Mouse (Mus musculus) kidney, adult 2 months (tissue): ENCODE measurements at regions not wholly inside any gene's neighbourhood (a gene's known extent, or its start where the extent isn't known, plus 50 kb on each side); places are given as distances from the start of the nearest gene placed in this dataset.

ENCODE experiments used
- DNase-seq: peaks from one replicate; pipeline ENCODE4 v3.0.0; 2021
- H3K27ac ChIP-seq: fragments of 200-500 bp; 2 replicates; pipeline ENCODE4 v1.5.1; 2012; ENCODE audit warnings: low read depth, low read length, control low read depth, inconsistent platforms; ENCODE audit not compliant: insufficient read depth
- H3K27me3 ChIP-seq: fragments of 200-500 bp; replicated peaks from 2 replicates; pipeline ENCODE4 v1.6.1; 2012; ENCODE audit warnings: mild to moderate bottlenecking, moderate library complexity, low read length, inconsistent platforms; ENCODE audit not compliant: control insufficient read depth, insufficient read depth
- H3K36me3 ChIP-seq: fragments of 200-500 bp; 2 replicates; pipeline ENCODE4 v1.6.1; 2012; ENCODE audit warnings: mild to moderate bottlenecking, moderate library complexity, low read length, inconsistent platforms; ENCODE audit not compliant: control insufficient read depth, insufficient read depth
- H3K4me1 ChIP-seq: fragments of 200-500 bp; 2 replicates; pipeline ENCODE4 v1.6.1; 2011; ENCODE audit warnings: low read length; ENCODE audit not compliant: control insufficient read depth, insufficient read depth
- H3K4me3 ChIP-seq: fragments of 200-500 bp; 2 replicates; pipeline ENCODE4 v1.5.1; 2011; ENCODE audit warnings: mild to moderate bottlenecking, low read depth, low read length, control low read depth; ENCODE audit not compliant: insufficient read depth
- CTCF ChIP-seq: fragments of 200-500 bp; conservative IDR thresholded peaks from 2 replicates; pipeline ENCODE4 v1.5.1; 2011; ENCODE audit warnings: low read depth, mild to moderate bottlenecking, control low read depth, low read length, moderate library complexity, mixed read lengths; ENCODE audit not compliant: insufficient read depth, insufficient read length
- POLR2A ChIP-seq: fragments of 200-500 bp; IDR thresholded peaks from one replicate; pipeline ENCODE4 v1.6.1; 2011; ENCODE audit warnings: low read depth, low read length, control low read depth
- WGBS: fragments of 180-500 bp; shearing (Covaris S2); methylation state at CpG from one replicate; pipeline ENCODE4 v1.1.7; 2018; 5-methylcytosine and 5-hydroxymethylcytosine counted together

DNA sequence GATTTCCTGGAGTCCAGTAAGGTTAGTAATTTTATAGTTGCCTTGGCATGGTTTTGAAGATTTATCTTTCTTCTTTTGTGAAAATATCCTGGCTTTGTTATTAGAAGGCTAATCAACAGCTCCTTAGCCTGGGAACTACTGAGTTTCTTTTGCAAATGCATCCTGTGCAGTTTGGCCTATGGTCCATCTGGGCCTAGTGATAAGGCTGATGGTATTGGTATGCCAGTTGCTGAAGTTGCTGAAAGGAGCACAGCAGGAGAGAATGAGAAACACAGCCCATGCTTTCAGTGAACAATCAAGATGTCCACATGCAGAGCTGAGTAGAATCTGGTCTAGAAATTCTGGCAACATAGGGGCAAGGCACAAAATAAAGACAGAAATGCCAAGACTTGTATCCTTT lies 105.2 kb upstream of the Col5a2 start:
- H3K27ac ChIP-seq, result no peak overlapping the region
- no peaks in the 10 kb centered on the region for H3K4me1 ChIP-seq
- H3K36me3 ChIP-seq, result no peaks in the 10 kb centered on the region
- no peaks in the 10 kb centered on the region for H3K27me3 ChIP-seq
- no peak overlapping the region for H3K4me3 ChIP-seq
- TF ChIP-seq CTCF, result no peak
- TF ChIP-seq POLR2A, result no peak
- DNase-seq, result no peak

GRCm38 (mm10) chr1:45619008-45619407 lies 115.9 kb upstream of the Col5a2 start:
- Histone ChIP-seq H3K36me3 (no peaks in the 10 kb centered on the region), H3K27me3 (no peaks in the 10 kb centered on the region), H3K27ac (no peak overlapping the region), H3K4me1 (no peaks in the 10 kb centered on the region), H3K4me3 (no peak overlapping the region)
- TF ChIP-seq CTCF, result no peak
- TF ChIP-seq POLR2A, result no peak
- WGBS, result 66% methylated on average over 2 of the region's 2 CpGs
- DNase-seq, result no peak

DNA sequence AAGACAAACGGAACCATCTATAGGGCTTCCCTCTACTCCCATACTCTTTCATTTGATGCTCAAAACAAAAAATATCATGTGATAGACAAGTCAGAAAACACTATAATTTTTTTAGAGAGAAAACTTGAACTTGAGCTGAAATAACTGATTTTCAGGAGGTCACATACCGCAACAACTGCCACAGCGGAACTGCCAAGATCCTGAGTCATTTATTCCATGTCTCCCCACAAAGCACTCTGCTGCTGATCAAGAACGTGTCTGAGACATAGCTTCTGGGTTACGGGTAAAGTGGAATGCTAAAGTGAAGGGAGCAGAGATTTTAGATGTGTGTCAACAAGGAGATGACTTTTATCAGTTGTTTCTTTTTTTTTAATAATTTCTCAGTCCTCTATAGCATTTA lies 122.8 kb upstream of the Col5a2 start:
- 77% methylated on average over 5 of the region's 5 CpGs for WGBS
- no peak for DNase-seq

DNA sequence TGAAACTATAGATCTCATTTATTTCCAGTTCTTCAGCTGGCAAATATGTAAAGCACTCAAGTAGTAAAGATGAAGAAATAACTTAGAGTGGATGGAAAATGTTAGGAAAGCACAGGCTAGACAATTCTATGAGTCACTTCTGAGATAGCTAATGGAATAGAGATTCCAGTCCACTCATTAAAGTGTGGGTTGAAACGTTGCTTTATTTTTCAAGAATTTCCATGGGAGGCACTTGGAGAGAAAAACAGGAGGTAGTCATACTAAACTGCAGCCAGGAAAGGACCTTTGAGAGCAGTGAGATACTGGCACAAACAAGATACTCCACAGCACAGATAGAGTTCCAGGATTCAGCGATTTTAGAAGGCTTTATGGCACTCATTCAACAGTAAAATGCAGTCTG lies 123.7 kb upstream of the Col5a2 start:
- no peak overlapping the region for H3K4me3 ChIP-seq
- H3K36me3 ChIP-seq, result no peaks in the 10 kb centered on the region
- 50% methylated on average over 2 of the region's 2 CpGs for WGBS
- H3K27me3 ChIP-seq, result no peaks in the 10 kb centered on the region
- no peak overlapping the region for H3K27ac ChIP-seq
- H3K4me1 ChIP-seq, result no peaks in the 10 kb centered on the region
- no peak for DNase-seq
- TF ChIP-seq POLR2A (no peak), CTCF (no peak)

More for the DNA sequence above, 122.8 kb upstream of the Col5a2 start:
- H3K27ac ChIP-seq, result no peak overlapping the region
- no peaks in the 10 kb centered on the region for H3K4me1 ChIP-seq
- TF ChIP-seq CTCF, result no peak
- no peak for TF ChIP-seq POLR2A
- H3K27me3 ChIP-seq, result no peaks in the 10 kb centered on the region
- no peaks in the 10 kb centered on the region for H3K36me3 ChIP-seq
- H3K4me3 ChIP-seq, result no peak overlapping the region

GRCm38 (mm10) chr1:45627840-45628239 lies 124.8 kb upstream of the Col5a2 start:
- no peak overlapping the region for H3K27ac ChIP-seq
- peak; percentile 48 for TF ChIP-seq CTCF
- TF ChIP-seq POLR2A, result no peak
- no peaks in the 10 kb centered on the region for H3K36me3 ChIP-seq
- H3K27me3 ChIP-seq, result no peaks in the 10 kb centered on the region
- peak; percentile 52 for DNase-seq
- H3K4me1 ChIP-seq, result no peaks in the 10 kb centered on the region
- H3K4me3 ChIP-seq, result no peak overlapping the region
- WGBS, result 10% methylated on average over 2 of the region's 2 CpGs

GRCm38 (mm10) chr1:45647301-45647700 lies 144.2 kb upstream of the Col5a2 start:
- no peak for TF ChIP-seq CTCF
- no peak for TF ChIP-seq POLR2A
- Histone ChIP-seq H3K36me3 (no peaks in the 10 kb centered on the region), H3K4me3 (no peak overlapping the region), H3K4me1 (no peaks in the 10 kb centered on the region), H3K27ac (no peak overlapping the region), H3K27me3 (no peaks in the 10 kb centered on the region)
- DNase-seq, result no peak

- WGBS, result 88% methylated on average over 3 of the region's 3 CpGs
- Histone ChIP-seq H3K4me1 (no peaks in the 10 kb centered on the region), H3K27me3 (no peaks in the 10 kb centered on the region), H3K27ac (no peak overlapping the region), H3K4me3 (no peak overlapping the region), H3K36me3 (no peaks in the 10 kb centered on the region)
- TF ChIP-seq CTCF, result no peak
- TF ChIP-seq POLR2A, result no peak
- no peak for DNase-seq
Observed at GRCm38 (mm10) chr1:45653248-45653647, 141.7 kb upstream of the Wdr75 start.
